Mouse (Mus musculus) liver, embryonic 14.5 days (tissue): ENCODE data around the gene Arpc2.

Experiments used
- CTCF ChIP-seq: IDR thresholded peaks from 2 replicates; pipeline ENCODE4 v1.5.1; 2016; ENCODE audit warnings: antibody characterized with exemption, low read depth, control low read depth
- EP300 ChIP-seq: IDR thresholded peaks from 2 replicates; pipeline ENCODE4 v1.6.1; 2016; ENCODE audit warnings: antibody characterized with exemption, low read depth

DNA sequence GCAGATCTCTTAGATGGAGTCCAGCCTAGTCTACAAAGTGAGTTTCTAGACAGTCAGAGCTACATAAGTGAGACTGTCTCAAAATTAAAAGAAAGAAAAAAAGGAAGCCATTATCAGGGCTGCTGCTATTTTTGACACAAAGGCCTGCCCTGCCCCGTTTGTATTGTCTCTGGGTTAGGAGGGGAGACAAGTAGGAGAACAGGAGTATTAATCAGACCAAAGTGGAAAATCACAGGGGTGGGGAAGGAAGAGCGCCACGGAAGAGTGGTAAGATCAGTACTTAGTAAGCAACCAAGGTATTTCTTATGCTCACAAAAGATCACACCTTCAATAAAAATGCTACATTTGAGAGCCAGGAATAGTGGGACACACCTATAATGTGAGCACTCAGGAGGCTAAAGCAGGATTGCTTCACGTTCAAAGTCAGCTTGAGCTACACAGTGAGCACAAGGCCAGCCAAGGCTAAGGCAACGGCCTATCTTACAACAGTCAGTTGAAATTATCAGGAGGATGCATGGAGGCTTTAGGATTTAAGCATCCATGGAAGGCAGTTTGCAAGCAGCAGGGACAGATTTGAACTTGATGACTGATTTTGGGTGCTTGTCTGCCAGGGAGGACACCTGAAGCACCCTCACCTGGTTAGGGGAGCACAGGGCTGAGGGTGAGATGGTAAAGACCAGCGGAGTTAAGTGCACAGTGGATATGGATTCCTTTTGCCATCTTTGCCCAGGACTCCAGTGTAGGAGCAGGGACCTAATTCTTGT lies 64.6 kb downstream of the Arpc2 start:
- TF ChIP-seq CTCF (no peak), EP300 (no peak)
